Mouse (Mus musculus): Measurements from ENCODE around the gene Klf12. TPM values are rescaled to one million over a fixed set of nuclear protein-coding genes. Genes with fewer than 3 reads are reported as not detected.
"Not testable (repeated sequence)": the region's sequence is repeated elsewhere in the genome, so short reads cannot be mapped to it uniquely, and the experiment has no call there.

Gene Klf12
- total RNA-seq, 4 experiments from 2014 or later = 9.4 to 13.8 (median 12.7) TPM

DNA sequence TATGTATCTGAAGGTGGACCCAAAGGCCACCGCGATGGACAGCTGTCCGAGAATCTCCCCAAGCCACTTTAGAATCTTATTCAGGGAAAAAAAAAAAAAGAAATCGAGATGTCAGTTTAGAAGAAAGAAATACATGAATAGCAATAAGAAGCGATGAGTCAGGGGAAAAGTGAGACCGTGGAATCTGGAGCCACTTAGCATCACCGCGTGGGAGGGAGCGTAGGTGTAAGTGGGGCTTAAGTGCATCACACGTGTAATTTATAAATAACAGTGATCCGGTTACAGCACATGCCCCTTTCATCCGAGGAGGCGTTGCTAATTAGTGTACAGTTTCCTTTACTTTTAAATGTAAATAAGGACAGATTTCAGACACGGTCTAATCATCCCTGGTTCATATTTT, 390.4 kb downstream of the Klf12 start:
- no peak for DNase-seq (ENCODE audit: low spot score in 2 of 2)

DNA sequence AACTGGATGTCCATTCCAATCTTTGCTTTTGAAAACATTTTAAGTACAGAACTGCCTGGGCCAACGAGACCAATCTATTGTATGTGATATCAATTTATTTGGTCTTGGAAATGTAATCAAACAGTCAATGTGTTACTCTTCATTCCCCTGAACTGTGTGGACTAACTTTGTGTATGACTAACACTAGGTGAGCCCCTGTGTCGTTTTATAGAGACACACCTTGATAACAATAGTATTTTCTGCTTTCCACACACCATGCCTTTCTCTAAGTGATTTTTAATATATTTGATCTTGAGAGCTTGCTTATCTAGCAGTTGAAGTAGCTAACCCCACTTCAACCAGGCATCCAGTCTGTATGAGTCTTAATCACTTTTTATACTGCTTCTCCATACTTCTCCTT, 398.0 kb downstream of the Klf12 start:
- DNase-seq (ENCODE audit: low spot score in 2 of 2) = no peak

DNA sequence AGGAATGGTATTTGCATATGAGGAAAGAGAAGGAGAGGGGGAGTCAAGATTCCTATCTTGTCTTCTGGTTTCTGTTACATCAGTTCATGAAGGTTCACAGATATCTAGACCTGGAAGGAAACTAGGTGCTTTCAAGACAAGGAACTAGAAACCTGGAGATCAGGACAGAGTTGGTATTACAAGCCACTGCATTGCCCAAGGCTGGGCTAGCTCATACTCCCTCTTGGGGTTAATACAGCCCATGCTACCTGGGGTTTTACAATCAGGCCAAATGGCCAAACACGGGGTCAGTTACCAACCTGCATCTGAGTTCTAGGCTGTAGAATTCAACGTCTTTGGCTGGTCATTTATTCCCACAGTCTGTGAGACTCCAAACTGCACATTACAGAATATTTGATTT, 398.9 kb downstream of the Klf12 start:
- DNase-seq (ENCODE audit: low spot score in 2 of 2) = no peak

DNA sequence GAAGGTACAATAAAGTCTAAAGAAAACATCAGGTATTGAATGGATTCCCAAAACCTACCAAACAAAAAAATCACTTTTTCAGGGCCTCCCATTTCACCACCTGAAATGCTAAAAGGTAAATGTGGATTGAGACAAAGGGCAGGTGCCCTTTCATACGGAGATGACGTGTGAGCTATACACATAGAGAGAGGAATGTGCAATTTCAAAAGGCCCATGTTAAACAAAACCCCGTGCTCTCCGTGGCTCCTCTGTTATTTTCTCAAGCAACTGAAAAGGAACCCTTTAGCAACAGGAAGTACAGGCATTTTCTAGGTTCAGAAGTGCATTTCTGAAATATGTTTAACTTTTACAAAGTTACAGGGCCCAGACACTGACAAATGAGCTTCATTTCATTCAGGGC, 399.4 kb downstream of the Klf12 start:
- no peak for DNase-seq (ENCODE audit: low spot score in 2 of 2)

DNA sequence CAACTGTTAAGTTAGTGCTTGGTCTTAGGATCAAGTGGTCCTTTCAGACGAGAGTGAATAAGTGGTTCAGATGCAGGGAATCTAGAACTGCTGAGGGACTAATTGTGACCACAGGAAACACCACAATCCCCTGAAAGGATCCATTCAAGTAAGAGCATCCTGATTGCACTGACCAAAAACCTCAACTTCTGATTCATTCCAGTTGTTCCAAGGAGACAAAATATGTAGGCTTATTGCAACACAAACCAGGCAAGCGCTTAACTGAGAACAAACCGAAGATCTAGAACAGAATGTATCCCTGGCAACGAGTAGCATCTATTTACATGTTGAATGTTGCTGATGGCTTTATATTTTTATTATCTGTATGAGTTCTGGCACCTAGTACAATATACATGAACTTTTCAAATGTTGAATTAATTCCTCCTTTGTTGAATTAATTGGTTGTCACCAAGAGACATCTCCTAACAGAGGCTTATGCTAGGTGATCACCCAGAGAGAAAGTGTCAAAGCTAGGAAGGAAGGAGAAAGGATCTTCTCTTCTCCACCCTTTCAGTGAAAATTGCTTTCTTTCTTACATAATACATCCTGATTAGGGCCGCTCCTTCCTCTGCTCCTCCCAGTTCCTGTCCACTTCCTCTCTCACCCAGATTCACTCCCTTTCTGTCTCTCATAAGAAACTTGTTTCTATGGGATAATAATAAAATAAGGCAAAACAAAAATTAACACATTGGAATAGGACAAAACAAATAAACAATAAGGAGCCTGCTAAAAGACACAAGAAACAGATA, 407.5 kb downstream of the Klf12 start:
- DNase-seq (ENCODE audit: low spot score in 2 of 2) = no peak

DNA sequence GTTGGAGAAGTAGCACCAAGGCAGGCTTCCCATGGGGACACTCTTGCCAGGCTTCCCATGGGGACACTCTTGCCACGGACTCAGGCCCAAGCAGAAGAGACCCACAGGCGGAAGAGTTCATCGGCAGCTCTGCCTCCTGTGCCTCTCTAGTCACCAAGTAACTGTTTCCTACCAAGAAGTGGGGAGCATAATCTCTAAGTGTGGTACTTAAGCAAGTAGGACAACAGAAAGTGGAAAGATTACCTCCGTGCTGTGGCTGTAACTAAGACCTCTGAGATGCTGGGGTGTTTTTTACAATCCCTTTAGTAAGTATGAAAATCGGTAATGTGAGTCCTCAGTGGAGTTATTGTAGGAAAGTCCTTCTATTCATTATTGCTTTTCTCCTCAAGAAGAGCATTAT, 410.8 kb downstream of the Klf12 start:
- no peak for DNase-seq (ENCODE audit: low spot score in 2 of 2)

DNA sequence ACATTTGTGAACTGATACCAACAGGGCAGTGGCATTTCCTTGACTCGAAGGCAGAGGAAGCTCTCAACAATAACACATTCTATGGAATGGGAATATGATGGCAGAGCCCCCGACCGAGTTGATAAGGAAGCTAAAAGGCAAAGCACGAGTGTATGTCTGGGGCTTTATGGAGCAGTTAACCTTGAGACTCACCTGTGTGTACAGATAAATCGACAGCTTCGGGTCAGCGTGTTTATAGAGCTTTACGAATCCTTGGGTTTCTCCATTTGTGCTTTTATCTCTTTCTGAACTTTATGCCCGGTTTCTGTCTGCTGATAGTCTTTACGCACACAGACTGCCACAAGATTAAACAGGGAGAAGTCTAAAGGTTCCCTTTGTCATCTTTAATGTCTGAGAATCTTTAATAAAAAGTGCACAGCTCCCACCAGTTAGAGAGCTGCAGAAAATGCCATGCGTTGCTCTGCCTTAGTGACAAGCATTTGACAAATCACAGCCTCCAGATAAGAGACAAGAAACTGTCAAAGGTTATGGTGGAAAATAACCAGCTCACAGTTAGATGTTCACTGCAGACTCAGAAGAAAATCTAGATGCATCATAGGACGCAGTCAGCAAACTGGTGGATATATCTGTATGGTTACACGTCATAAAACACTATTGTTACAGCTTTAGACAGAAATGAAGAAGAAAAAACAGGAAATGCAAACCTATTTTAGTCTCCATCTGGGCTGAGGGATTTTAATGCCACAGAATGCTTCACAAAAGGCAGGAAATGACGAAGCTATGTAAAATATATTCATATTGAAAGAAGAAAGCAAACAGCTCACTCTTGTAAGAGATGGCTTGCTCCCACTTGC, 428.1 kb downstream of the Klf12 start:
- DNase-seq (ENCODE audit: low spot score in 2 of 2) = no peak

DNA sequence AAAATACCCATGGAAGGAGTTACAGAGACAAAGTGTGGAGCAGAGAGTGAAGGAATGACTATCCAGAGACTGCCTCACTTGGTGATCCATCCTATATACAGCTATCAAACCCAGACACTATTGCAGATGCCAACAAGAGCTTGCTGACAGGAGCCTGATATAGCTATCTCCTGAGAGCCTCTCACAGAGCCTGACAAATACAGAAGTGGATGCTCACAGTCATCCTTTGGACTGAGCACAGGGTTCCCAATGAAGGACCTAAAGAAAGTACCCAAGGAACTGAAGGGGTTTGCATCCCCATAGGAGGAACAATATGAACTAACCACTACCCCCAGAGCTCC, 430.0 kb downstream of the Klf12 start:
- DNase-seq (ENCODE audit: low spot score in 2 of 2) = not testable (repeated sequence)

DNA sequence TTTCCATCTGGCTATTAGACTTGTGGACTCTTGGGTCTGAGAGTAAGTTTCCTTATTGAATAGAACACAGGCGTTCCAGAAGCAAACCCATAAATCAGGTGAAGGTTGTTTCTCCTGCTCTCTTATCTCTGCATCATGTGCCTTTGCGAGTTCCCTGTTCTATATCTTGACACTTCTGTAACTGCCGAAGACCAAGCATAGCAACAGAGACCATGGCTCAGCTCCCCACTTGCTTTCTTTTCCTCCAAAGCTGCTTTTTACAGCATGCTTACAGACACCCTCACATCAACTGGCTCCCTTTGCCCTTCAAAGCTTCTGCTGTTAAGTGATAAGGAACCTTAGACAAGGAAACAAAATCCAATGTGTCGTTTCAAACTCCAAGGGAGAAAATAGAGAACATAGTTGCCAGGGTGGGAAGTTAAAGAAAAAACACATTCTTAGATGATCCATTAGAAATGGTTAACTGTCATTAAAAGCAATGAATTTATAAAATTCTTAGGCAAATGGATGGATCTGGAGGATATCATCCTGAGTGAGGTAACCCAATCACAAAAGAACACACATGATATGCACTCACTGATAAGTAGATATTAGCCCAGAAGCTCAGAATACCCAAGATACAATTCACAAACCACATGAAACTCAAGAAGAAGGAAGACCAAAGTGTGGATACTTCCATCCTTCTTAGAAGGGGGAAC, 430.6 kb downstream of the Klf12 start:
- not testable (repeated sequence) for DNase-seq (ENCODE audit: low spot score in 2 of 2)

DNA sequence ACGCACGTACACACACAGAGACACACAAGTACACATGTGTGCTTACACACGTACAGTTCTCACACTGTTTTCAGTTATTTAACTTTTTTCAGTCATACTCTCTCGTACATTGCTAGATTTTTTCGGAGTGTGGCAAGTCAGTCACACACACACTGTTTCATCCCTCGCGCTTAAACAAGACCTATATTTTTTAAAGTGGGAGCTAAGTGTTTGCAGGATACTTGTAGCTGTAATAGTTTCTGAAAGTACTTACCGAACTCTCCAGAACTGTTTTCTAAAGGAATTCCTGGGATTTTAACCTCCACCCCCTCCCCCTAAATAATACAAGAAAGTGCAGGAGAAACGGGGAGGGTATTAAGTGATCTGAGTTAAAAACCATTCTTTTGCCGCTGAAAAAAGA, 434.1 kb downstream of the Klf12 start:
- no peak for DNase-seq (ENCODE audit: low spot score in 2 of 2)

DNA sequence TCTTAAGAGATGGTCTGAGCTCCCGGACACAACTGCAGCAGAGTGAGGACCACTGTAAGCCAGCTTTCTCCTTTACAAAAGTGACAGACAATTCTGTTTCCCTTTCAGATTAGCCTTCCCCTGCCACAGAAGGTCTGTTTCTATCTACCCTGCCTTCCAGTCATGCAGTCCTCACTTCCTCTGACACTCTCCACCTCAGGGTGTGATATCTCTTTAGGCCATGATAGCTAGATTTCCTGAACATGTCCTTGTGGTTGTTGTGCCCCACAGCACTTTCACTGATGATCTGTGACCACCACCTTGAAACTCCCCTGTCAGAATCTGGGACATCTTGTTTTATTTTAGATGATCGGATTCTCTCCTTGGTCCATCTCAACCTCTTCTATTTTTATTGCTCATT, 437.0 kb downstream of the Klf12 start:
- DNase-seq (ENCODE audit: low spot score in 2 of 2) = no peak

DNA sequence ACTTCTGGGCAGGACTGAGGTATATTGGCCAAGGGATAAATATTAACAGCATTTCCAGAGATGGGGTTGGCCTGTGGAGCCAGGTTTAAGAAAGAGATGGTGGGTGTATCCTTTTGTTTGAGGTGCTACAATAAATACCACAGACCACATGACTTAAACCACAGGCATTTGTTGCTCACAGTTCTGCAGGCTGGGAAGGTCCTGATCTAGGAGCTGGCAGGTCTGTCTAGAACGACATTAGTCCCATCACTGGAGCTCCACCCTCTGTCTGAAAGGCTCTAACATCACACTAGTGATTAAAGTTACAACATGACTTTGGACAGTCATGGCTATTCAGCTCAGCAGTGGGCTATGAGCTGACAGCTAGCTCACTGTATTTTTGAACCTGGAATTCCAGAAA, 457.8 kb downstream of the Klf12 start:
- DNase-seq (ENCODE audit: low spot score in 2 of 2) = no peak
